Mouse (Mus musculus): ENCODE data around the gene Zzef1. TPM values are rescaled to one million over a fixed set of nuclear protein-coding genes. Genes with fewer than 3 reads are reported as not detected.
A peak's percentile ranks its signal among the peaks of the same experiment; 100 is the strongest.

Gene Zzef1
- total RNA-seq, 2 experiments from 2014 or later = 28.9 to 29.6 TPM

DNA sequence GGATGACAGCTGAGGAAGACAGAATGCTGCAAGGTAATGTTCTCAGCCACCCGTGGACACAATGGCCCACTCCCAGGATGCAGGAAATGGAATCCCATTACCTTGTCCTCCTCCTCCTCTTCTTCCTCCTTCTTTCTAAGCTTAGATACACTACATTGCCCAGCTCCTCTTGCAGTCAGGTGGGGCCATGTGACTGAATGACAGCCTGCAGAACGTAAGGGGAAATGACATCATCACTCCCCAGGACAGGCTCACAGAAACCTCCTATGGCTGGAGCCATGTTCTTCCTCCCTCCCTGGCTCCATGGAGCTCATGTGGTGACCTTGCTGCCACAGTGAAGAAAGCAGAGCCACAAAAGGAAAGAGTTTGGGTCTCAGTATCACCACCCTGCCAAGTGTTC is 161.3 kb downstream of the Zzef1 start:
- no peak for DNase-seq

DNA sequence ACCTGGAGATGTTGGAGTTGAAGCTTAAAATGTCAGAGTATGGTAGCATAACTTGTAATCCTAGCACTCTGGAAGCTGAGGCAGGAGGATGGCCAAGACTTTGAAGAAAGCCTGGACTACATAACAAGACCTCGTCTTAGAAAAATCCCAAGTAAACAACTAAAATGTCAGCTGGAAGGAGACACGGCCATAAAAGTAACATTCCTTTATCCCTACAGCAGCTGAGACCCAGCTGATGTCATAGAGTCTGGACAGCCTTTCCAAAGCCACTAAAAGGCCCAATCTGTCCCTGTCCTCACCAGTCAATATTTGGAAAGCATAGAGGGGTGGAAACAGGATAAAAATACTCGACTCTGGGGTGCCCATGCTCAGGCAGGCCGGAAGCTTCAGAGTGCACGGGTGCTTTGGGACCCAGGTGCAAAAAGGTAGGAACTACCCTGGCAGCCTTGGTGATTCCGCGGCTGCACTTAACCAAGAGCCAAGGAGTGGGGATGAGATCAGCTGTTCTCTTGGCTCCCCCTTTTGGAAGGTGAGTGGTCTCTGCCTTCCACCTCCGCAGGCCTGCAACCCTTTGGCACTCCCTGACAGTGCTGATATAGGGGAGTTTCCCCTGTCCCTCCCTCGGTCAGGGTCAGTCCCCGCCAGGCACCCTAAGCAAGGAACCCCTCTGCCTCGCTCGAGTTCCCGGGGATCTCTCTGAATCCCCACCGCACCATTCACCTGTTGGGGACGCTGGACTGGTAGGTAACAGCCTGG is 164.1 kb downstream of the Zzef1 start:
- no peak for DNase-seq

DNA sequence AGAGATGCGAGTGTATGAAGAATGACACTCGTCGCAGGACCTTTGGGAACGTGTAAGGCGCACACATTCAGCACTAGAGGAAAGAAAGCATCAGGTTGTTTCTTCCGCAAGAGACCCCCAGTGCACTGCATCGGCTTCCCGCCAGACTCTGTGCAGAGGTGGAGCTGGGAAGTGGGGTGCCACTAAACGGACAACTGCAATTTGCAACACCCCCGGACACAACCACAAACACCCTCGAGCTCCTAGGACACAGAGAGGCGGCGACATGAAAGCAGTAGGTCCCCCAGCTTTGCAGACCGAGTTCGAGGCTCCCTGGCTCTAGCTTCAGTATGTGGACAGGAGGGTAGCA is 164.7 kb downstream of the Zzef1 start:
- no peak for DNase-seq

DNA sequence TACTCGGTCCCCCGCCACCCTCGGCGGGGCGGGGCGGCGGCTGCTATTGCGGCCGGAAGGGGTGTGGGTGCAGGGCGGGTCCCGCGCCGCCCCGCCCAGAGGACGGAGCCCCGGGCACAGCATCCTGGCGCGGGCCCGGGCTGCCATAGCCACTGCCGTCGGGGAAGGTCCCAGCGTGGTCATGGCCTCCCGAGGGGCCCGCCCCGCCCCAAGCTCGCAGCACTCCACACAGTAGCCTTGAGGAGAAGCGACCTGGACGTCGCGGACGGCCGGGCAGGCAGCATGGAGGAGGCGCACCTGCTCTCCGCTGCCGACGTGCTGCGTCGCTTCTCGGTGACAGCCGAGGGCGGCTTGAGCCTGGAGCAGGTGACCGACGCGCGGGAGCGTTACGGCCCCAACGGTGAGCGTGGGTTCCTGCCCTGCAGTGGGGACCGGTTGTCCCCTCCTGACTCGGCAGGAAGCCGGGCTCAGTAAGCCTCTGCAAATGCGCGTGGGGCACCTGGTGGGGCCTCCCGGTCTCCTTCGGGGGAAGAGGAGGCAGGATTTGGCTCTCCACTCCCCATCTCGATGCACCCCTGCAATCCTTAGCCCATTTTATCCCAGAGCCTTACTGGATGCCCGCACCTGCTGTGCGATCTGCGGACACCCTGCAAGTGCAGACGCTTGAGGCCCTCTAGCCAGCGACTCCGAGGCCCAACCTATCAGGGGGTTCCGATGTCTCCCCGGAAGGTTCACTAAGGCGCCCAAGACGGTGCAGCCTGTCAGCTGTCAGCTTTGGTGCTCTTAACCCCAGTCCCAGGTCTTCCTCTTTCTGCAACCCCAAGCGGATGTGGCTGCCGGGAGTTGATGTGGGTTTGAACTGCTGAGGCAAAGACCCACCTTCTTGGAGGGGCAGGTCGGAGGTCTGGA is 165.3 kb downstream of the Zzef1 start, which contains the start of gene Atp2a3:
Atp2a3 (plus strand) TSS at position 98 of the 909 bp plus-strand sequence.
- peak; percentile 43 for DNase-seq

DNA sequence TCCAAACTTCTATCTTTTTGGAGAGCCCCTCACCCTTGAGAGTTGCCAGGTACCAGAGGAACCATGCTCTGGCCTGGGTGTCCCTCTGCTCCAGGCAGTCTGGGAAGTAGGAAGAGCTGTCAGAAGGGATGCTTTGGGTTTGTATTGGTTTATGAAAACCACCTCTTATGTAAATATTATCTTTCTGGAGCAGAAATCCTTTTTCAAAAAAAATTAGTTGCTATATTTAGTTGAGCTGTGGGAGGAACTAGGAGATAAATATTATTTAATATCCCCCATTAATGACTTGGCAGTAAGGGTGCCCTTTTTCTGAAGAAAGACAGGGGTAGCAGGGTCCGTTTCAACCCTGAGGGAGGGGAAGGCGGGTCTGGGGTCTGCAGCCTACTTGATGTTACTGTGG is 166.4 kb downstream of the Zzef1 start:
- no peak for DNase-seq

DNA sequence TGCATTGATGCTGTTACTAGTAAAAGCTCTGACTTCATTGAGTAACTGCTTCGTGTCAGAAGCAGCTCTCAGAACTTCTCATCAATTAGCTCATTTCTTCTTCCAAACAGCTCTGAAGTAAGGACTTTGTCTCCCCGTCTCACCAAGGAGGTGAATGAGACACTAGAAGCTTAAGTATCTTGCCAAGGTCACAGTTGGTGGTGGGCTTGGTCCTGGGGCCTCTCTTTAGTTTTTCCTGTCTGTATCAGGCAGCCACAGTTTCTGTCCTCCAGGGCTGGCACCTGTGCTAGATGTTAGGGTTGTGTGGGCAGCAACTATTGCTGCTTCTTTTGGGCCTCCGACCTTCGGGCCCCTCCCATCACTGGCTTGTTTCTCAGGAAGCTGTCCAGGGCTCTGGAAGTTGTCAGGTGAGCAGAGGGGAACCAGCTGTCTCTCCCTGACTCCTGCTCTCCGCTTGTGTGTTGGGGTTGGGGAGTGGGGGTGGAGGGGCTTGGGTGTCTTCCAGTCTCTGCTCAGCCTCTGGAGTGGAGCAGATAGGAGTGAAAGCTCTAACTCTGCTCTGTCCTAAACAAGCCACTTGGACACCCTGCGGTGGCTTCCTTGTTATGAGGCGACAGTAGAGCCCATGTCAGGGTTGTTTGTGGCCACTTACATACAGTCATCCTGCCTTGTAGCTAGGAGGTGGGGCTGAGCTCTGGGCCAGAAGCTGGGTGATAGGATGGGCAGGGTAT is 167.2 kb downstream of the Zzef1 start:
- no peak for DNase-seq

DNA sequence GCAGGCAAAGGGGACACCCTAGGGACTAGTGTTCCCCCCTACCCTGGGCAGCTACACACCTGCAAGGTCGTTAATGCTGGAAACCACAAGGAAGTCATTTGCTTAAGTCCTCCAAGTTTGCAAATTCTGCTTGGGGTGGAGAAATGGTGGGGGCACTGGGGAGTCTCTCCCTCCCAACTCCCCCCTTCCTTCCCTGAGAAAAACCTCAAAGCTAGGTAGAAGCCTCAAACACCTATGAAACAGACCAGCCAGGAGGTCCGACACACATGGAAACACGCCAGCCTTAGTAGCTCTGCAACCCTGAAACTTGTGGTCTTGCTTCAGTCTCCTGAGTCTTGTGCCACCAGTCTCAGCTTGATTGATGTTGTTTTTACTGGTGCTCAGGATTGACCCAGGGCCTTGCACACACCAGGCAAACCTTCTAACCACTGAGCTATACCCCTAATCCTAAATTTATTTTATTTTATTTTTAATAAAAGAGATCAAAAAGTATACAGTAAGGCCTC is 167.8 kb downstream of the Zzef1 start:
- no peak for DNase-seq

DNA sequence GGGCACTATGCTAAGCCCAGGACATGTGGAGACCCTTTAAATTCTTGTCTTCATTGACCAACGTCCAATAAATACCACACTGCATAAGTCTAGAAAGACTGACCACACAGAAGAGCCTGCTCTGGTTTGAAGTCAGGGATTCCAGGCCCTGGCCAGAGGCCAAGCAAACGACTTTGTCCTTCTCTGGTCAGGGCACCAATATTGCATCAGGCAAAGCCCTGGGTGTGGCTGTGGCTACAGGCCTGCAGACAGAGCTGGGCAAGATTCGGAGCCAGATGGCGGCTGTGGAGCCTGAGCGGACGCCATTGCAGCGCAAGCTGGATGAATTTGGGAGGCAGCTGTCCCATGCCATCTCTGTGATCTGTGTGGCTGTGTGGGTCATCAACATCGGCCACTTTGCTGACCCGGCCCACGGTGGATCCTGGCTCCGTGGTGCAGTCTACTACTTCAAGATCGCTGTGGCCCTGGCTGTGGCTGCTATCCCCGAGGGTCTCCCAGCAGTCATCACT is 179.0 kb downstream of the Zzef1 start:
- DNase-seq = no peak

Small RNAs within 50 kb of the gene (microRNA-seq; reads per million reads assigned to microRNA genes)
- 0 reads per million in 2 experiments for gene Gm44467

Other genes with a start within 250 kb of the Zzef1 start
- gene Spns3, start 245.7 kb upstream of the Zzef1 start, total RNA-seq (2021) = under 1 TPM in 1 of 2 experiments, not detected in 1; 0.12 TPM
- gene Ube2g1, start 188.9 kb upstream of the Zzef1 start, total RNA-seq (2021) = 10 to 100 TPM; 57.8 to 62.5 TPM
- 10 to 100 TPM; 30.6 to 30.7 TPM for gene Ankfy1, start 106.2 kb upstream of the Zzef1 start, total RNA-seq (2021)
- gene Cyb5d2, start 84 bp upstream of the Zzef1 start, total RNA-seq (2021) = 1 to 10 TPM; 6.7 to 7.3 TPM
- gene Atp2a3, start 164.9 kb downstream of the Zzef1 start, total RNA-seq (2021) = 10 to 100 TPM in 1 of 2 experiments, 1 to 10 TPM in 1; 8.3 to 12.0 TPM
- gene P2rx1, start 202.9 kb downstream of the Zzef1 start, total RNA-seq (2021) = under 1 TPM; 0.71 to 0.77 TPM
- under 1 TPM; 0.81 to 0.97 TPM for gene Camkk1, start 222.8 kb downstream of the Zzef1 start, total RNA-seq (2021)